Mouse (Mus musculus) ES-E14 (cell line): ENCODE data around the gene Osbpl10. TPM values are rescaled to one million over a fixed set of nuclear protein-coding genes. Genes with fewer than 3 reads are reported as not detected.

Experiments
- DNase-seq: peaks from one replicate; pipeline ENCODE4 v3.0.0-alpha.2; 2013; ENCODE audit warnings: low read depth, low spot score
- H3K27ac ChIP-seq: 2 replicates; pipeline ENCODE4 v1.5.1; 2012; ENCODE audit warnings: low read depth, mild to moderate bottlenecking, low read length, moderate library complexity, mixed read lengths; ENCODE audit not compliant: poor library complexity, insufficient read depth, severe bottlenecking
- H3K36me3 ChIP-seq: 2 replicates; pipeline ENCODE4 v1.6.1; 2012; ENCODE audit warnings: mild to moderate bottlenecking, low read length, moderate library complexity, mixed read lengths; ENCODE audit not compliant: control insufficient read depth, poor library complexity, insufficient read depth, severe bottlenecking
- H3K4me1 ChIP-seq, 2 experiments: fragments of 150-350 bp in 1 of 2; sonication (generic) in 1 of 2; 2 replicates each; pipeline ENCODE4 v1.6.1; 2012; ENCODE audit warnings: low read length in 2 of 2, mild to moderate bottlenecking in 1 of 2, mixed read lengths in 1 of 2; ENCODE audit not compliant: control insufficient read depth in 2 of 2, insufficient read depth in 2 of 2, poor library complexity in 1 of 2
- H3K4me3 ChIP-seq, 2 experiments: fragments of 150-350 bp in 1 of 2; sonication (generic) in 1 of 2; 2 replicates each; pipeline ENCODE4 v1.5.1; 2012; ENCODE audit warnings: low read length in 2 of 2, low read depth in 1 of 2, mild to moderate bottlenecking in 1 of 2, mixed read lengths in 1 of 2; ENCODE audit not compliant: insufficient read depth in 1 of 2, poor library complexity in 1 of 2, severe bottlenecking in 1 of 2
- H3K9ac ChIP-seq: 2 replicates; pipeline ENCODE4 v1.6.1; 2012; ENCODE audit warnings: low read depth, mild to moderate bottlenecking, low read length, mixed read lengths; ENCODE audit not compliant: poor library complexity, insufficient read depth, severe bottlenecking
- H3K9me3 ChIP-seq: fragments of 150-350 bp; sonication (generic); 2 replicates; pipeline ENCODE4 v1.6.1; 2012; ENCODE audit warnings: low read depth, mild to moderate bottlenecking, low read length; ENCODE audit not compliant: control insufficient read depth, insufficient read depth
- CHD2 ChIP-seq: IDR thresholded peaks from 2 replicates; pipeline ENCODE4 v1.6.1; 2014; ENCODE audit warnings: mild to moderate bottlenecking, low read depth, low read length, inconsistent platforms
- HCFC1 ChIP-seq: IDR thresholded peaks from 2 replicates; pipeline ENCODE4 v1.6.1; 2012; ENCODE audit warnings: low read length, inconsistent platforms, borderline replicate concordance; ENCODE audit not compliant: insufficient read depth
- MAFK ChIP-seq: IDR thresholded peaks from 2 replicates; pipeline ENCODE4 v1.6.1; 2014; ENCODE audit warnings: mild to moderate bottlenecking, low read depth, low read length, inconsistent platforms; ENCODE audit not compliant: insufficient read depth
- ZC3H11A ChIP-seq: IDR thresholded peaks from 2 replicates; pipeline ENCODE4 v1.6.1; 2012; ENCODE audit warnings: low read depth, mild to moderate bottlenecking, inconsistent platforms, low read length, borderline replicate concordance
- ZNF384 ChIP-seq: IDR thresholded peaks from 2 replicates; pipeline ENCODE4 v1.6.1; 2012; ENCODE audit warnings: low read depth, low read length, inconsistent platforms
- in situ Hi-C, 2 experiments: fragments of 600-800 bp; cut with MboI; formaldehyde crosslinking; loops; one replicate each; pipeline ENCODE4 v1.15.1; 2025; ENCODE audit warnings: low sequenced_read_pairs in 2 of 2, inconsistent platforms in 1 of 2; ENCODE audit not compliant: unreplicated experiment in 2 of 2
- total RNA-seq: library from RNA; depleted of rRNA; stranded (reverse); fragments of 300-350 nt; gene quantifications from 2 replicates; pipeline ENCODE4 v1.2.3, GENCODE M21; 2012

The Osbpl10 gene
- total RNA-seq, 1 experiment = 15.2 TPM

GRCm38 (mm10) chr9:115075191-115075590, 96.8 kb downstream of the Osbpl10 start:
- in situ Hi-C loops = no loop called here
- peaks cover 2% of the 10 kb centered on the region for H3K36me3 ChIP-seq

GRCm38 (mm10) chr9:115088295-115088993, 110.1 kb downstream of the Osbpl10 start:
- no peaks in the 10 kb centered on the region for H3K36me3 ChIP-seq
- peak; percentile 82 for DNase-seq
- peaks cover 3 to 5% of the 10 kb centered on the region in 2 experiments; a peak in 2 of 4 replicates for H3K4me1 ChIP-seq
- peak overlapping the region; percentile 1; the same call in 1 of the 2 replicates for H3K9ac ChIP-seq
- peak; percentile 21; the same call in 1 of the 2 replicates for TF ChIP-seq ZC3H11A
- TF ChIP-seq MAFK = no peak
- peak overlapping the region; percentile 9 to 48; a peak in 3 of 4 replicates for H3K4me3 ChIP-seq
- H3K27ac ChIP-seq = no peak overlapping the region
- in situ Hi-C loops = no loop called here
- H3K9me3 ChIP-seq = no peaks in the 10 kb centered on the region

More at GRCm38 (mm10) chr9:115075191-115075590, 96.8 kb downstream of the Osbpl10 start:
- no peak for DNase-seq
- TF ChIP-seq ZC3H11A (no peak), MAFK (no peak), ZNF384 (no peak), HCFC1 (no peak), CHD2 (no peak)
- H3K9me3 ChIP-seq = no peaks in the 10 kb centered on the region
- no peak overlapping the region for H3K9ac ChIP-seq
- no peak overlapping the region for H3K27ac ChIP-seq
- no peaks in the 10 kb centered on the region for H3K4me1 ChIP-seq
- no peak overlapping the region for H3K4me3 ChIP-seq

DNA sequence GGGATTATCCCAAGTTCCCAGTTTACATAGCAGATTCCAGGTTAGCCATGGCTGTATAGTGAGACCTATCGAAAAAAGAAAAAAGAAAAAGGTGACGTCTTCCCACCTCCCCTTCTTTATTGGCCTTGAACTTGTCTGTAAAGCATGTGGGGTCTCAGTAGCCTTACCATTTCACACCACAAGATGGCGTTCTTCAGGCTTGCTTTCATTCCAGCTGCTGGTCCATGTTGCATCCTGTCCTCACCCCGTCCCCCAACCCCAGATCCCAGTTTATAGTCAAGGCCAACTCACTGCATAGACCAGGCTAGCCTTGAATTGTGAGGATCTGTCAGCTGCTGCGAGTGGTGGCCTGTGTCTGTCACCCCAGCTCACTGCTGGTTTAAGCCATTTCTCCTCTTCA, 111.3 kb downstream of the Osbpl10 start:
- Histone ChIP-seq H3K36me3 (no peaks in the 10 kb centered on the region), H3K27ac (no peak overlapping the region), H3K9ac (no peak overlapping the region), H3K9me3 (no peaks in the 10 kb centered on the region), H3K4me3 (no peak overlapping the region), H3K4me1 (peaks cover 3 to 5% of the 10 kb centered on the region in 2 experiments; a peak in 2 of 4 replicates)
- in situ Hi-C loops = no loop called here
- DNase-seq = no peak
- TF ChIP-seq HCFC1 (no peak), CHD2 (no peak), ZC3H11A (no peak), ZNF384 (no peak), MAFK (no peak)

GRCm38 (mm10) chr9:115096481-115096880, 118.1 kb downstream of the Osbpl10 start:
- H3K4me1 ChIP-seq = no peaks in the 10 kb centered on the region
- no peak overlapping the region for H3K27ac ChIP-seq
- no peaks in the 10 kb centered on the region for H3K9me3 ChIP-seq
- H3K4me3 ChIP-seq = no peak overlapping the region
- H3K9ac ChIP-seq = no peak overlapping the region
- DNase-seq = no peak
- no peaks in the 10 kb centered on the region for H3K36me3 ChIP-seq
- TF ChIP-seq MAFK = no peak
- no peak for TF ChIP-seq ZC3H11A
- in situ Hi-C loops = no loop called here

DNA sequence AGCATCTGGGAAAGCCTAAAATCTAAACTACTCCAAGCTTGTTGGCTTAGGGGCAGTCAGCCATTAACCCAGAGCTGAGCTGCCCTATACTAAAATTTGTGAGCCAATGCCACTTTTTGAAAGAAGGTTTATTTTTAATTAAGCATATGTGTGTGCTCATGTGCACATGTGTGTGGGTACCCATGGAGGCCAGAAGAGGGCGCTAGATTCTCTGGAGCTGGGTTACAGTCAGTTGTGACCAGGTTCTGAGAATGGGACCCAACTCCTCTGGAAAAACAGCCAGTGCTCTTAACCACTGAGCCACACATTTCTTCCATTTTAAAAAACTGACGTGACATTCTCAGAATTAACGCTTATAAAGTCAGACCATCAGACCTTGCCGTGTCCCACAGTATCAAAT, 119.0 kb downstream of the Osbpl10 start:
- Histone ChIP-seq H3K36me3 (no peaks in the 10 kb centered on the region), H3K27ac (no peak overlapping the region), H3K4me1 (no peaks in the 10 kb centered on the region), H3K9me3 (no peaks in the 10 kb centered on the region), H3K9ac (no peak overlapping the region), H3K4me3 (no peak overlapping the region)
- in situ Hi-C loops = no loop called here
- DNase-seq = no peak
- TF ChIP-seq MAFK = no peak
- no peak for TF ChIP-seq CHD2
- TF ChIP-seq HCFC1 = no peak
- TF ChIP-seq ZNF384 = no peak
